Mouse (Mus musculus) ES-E14 (cell line): ENCODE data around the gene Stat3. TPM values are rescaled to one million over a fixed set of nuclear protein-coding genes. Genes with fewer than 3 reads are reported as not detected.

Experiments
- DNase-seq: peaks from one replicate; pipeline ENCODE4 v3.0.0-alpha.2; 2013; ENCODE audit warnings: low read depth, low spot score
- H3K27ac ChIP-seq: 2 replicates; pipeline ENCODE4 v1.5.1; 2012; ENCODE audit warnings: low read depth, mild to moderate bottlenecking, low read length, moderate library complexity, mixed read lengths; ENCODE audit not compliant: poor library complexity, insufficient read depth, severe bottlenecking
- H3K36me3 ChIP-seq: 2 replicates; pipeline ENCODE4 v1.6.1; 2012; ENCODE audit warnings: mild to moderate bottlenecking, low read length, moderate library complexity, mixed read lengths; ENCODE audit not compliant: control insufficient read depth, poor library complexity, insufficient read depth, severe bottlenecking
- H3K4me1 ChIP-seq, 2 experiments: fragments of 150-350 bp in 1 of 2; sonication (generic) in 1 of 2; 2 replicates each; pipeline ENCODE4 v1.6.1; 2012; ENCODE audit warnings: low read length in 2 of 2, mild to moderate bottlenecking in 1 of 2, mixed read lengths in 1 of 2; ENCODE audit not compliant: control insufficient read depth in 2 of 2, insufficient read depth in 2 of 2, poor library complexity in 1 of 2
- H3K4me3 ChIP-seq, 2 experiments: fragments of 150-350 bp in 1 of 2; sonication (generic) in 1 of 2; 2 replicates each; pipeline ENCODE4 v1.5.1; 2012; ENCODE audit warnings: low read length in 2 of 2, low read depth in 1 of 2, mild to moderate bottlenecking in 1 of 2, mixed read lengths in 1 of 2; ENCODE audit not compliant: insufficient read depth in 1 of 2, poor library complexity in 1 of 2, severe bottlenecking in 1 of 2
- H3K9ac ChIP-seq: 2 replicates; pipeline ENCODE4 v1.6.1; 2012; ENCODE audit warnings: low read depth, mild to moderate bottlenecking, low read length, mixed read lengths; ENCODE audit not compliant: poor library complexity, insufficient read depth, severe bottlenecking
- H3K9me3 ChIP-seq: fragments of 150-350 bp; sonication (generic); 2 replicates; pipeline ENCODE4 v1.6.1; 2012; ENCODE audit warnings: low read depth, mild to moderate bottlenecking, low read length; ENCODE audit not compliant: control insufficient read depth, insufficient read depth
- CHD2 ChIP-seq: IDR thresholded peaks from 2 replicates; pipeline ENCODE4 v1.6.1; 2014; ENCODE audit warnings: mild to moderate bottlenecking, low read depth, low read length, inconsistent platforms
- HCFC1 ChIP-seq: IDR thresholded peaks from 2 replicates; pipeline ENCODE4 v1.6.1; 2012; ENCODE audit warnings: low read length, inconsistent platforms, borderline replicate concordance; ENCODE audit not compliant: insufficient read depth
- MAFK ChIP-seq: IDR thresholded peaks from 2 replicates; pipeline ENCODE4 v1.6.1; 2014; ENCODE audit warnings: mild to moderate bottlenecking, low read depth, low read length, inconsistent platforms; ENCODE audit not compliant: insufficient read depth
- ZC3H11A ChIP-seq: IDR thresholded peaks from 2 replicates; pipeline ENCODE4 v1.6.1; 2012; ENCODE audit warnings: low read depth, mild to moderate bottlenecking, inconsistent platforms, low read length, borderline replicate concordance
- ZNF384 ChIP-seq: IDR thresholded peaks from 2 replicates; pipeline ENCODE4 v1.6.1; 2012; ENCODE audit warnings: low read depth, low read length, inconsistent platforms
- in situ Hi-C, 2 experiments: fragments of 600-800 bp; cut with MboI; formaldehyde crosslinking; loops; one replicate each; pipeline ENCODE4 v1.15.1; 2025; ENCODE audit warnings: low sequenced_read_pairs in 2 of 2, inconsistent platforms in 1 of 2; ENCODE audit not compliant: unreplicated experiment in 2 of 2
- total RNA-seq: library from RNA; depleted of rRNA; stranded (reverse); fragments of 300-350 nt; gene quantifications from 2 replicates; pipeline ENCODE4 v1.2.3, GENCODE M21; 2012

Stat3 gene
- total RNA-seq, 1 experiment = 61.5 TPM

DNA sequence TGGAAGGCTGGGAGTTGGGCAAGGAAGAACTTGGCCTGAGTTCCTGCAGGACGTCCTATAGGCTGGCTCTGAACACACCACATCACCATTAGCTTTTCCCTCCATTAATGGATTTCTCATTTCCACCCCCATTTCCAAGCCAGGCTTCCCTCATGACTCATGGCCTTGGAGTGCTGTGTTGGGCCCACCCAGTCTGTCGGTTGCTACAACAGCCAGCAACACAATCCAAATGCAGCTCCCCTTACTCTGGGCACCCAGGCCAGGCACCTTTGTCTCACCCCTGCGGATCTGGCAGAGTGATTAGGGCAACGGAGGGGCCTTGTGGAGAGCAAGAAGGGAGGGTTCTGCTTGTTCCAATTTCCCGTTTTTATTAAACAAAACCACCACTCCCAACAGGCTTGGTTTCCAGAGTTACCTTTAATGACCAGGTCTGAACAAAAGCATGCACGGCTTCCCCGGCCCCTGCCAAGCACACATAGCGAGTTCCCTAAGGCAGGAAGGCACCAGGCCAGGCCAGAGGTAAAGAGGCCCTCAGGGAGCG lies 23.1 kb upstream of the Stat3 start:
- Histone ChIP-seq H3K9ac (no peak overlapping the region), H3K4me3 (no peak overlapping the region), H3K27ac (no peak overlapping the region), H3K36me3 (no peaks in the 10 kb centered on the region), H3K4me1 (peaks cover 0 to 18% of the 10 kb centered on the region in 2 experiments), H3K9me3 (no peaks in the 10 kb centered on the region)
- in situ Hi-C loops = no loop called here
- no peak for DNase-seq
- no peak for TF ChIP-seq MAFK
- TF ChIP-seq ZC3H11A = no peak
- no peak for TF ChIP-seq CHD2
- TF ChIP-seq HCFC1 = no peak
- TF ChIP-seq ZNF384 = no peak

DNA sequence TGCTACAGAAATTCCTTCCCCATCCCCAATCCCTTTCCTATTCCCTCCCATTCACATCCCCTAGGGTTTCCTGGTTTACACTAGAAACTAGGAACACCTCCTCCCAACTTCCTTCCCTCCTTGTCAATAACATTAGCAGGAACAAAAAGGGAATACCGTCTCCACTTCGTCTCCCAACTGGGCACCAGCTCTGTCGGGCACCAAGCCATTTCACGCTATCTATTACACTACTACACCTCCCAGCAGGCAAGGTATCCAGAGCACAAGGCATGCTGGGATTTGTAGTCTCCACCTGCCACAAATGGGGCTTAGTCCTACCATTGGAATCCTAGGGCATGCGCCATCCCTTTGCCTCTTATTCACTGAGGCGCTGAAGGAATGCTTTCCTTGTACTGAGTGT lies 21.2 kb upstream of the Stat3 start:
- Histone ChIP-seq H3K9ac (no peak overlapping the region), H3K9me3 (no peaks in the 10 kb centered on the region), H3K4me3 (no peak overlapping the region), H3K4me1 (peaks cover 0 to 20% of the 10 kb centered on the region in 2 experiments), H3K36me3 (no peaks in the 10 kb centered on the region), H3K27ac (no peak overlapping the region)
- in situ Hi-C loops = no loop called here
- DNase-seq = peak; percentile 59
- TF ChIP-seq MAFK (no peak), HCFC1 (peak; percentile 94), ZC3H11A (no peak)

DNA sequence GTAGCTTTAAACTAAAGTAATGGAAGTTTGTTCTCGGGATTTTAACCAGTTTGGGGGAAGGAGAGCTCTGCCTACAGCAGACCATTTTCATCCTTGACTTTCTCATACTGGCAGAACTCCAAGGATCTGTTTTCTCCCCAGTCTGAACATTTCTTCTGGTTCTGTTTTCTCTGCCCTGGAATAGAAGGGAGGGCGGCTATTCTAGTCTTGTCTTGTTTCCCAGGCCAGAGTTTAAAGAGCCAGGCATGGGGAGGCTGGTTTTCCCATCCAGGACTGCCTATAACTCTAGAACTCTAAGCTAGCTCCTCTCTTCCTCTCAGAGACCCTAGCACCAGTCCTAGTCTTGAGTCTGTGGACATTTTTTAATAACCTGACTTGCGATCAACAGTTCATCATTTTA lies 20.5 kb upstream of the Stat3 start:
- no peaks in the 10 kb centered on the region for H3K36me3 ChIP-seq

DNA sequence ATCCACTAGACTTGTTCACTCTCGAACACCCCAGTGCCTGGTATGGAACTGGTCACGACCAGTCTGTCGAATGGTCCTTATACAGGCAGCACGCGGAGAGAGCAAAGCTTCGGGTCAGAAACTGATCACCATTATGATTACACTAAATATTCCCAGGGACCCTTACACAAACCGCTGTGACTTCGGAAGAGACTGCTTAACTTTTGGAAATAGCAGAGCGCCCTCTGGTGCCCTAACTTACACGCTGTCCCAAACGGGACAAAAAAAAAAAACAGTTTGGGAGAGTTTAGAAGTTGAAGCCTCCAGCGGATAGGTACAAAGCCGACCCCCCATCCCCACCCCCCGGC lies 20.1 kb upstream of the Stat3 start:
- peak overlapping the region; percentile 33 to 45 for H3K4me3 ChIP-seq
- no peak overlapping the region for H3K27ac ChIP-seq
- DNase-seq = peak; percentile 70
- H3K9ac ChIP-seq = 0 out of 2 replicates have a peak overlapping the region, but pooled peaks have one; percentile 46
- TF ChIP-seq ZNF384 (peak; percentile 94), CHD2 (no peak)
- no peaks in the 10 kb centered on the region for H3K36me3 ChIP-seq
- in situ Hi-C loops = loop anchor here in 1 of 2 experiments (10.0 kb wide), 1 partner anchor 125 kb away; no protein-coding TSS in a partner anchor
- no peaks in the 10 kb centered on the region for H3K9me3 ChIP-seq
- peaks cover 0 to 20% of the 10 kb centered on the region in 2 experiments for H3K4me1 ChIP-seq

More for the DNA sequence above, 20.5 kb upstream of the Stat3 start:
- Histone ChIP-seq H3K4me1 (peaks cover 0 to 20% of the 10 kb centered on the region in 2 experiments), H3K9ac (no peak overlapping the region), H3K9me3 (no peaks in the 10 kb centered on the region), H3K4me3 (no peak overlapping the region), H3K27ac (no peak overlapping the region)
- TF ChIP-seq ZNF384 (no peak), HCFC1 (no peak), MAFK (no peak), CHD2 (no peak), ZC3H11A (no peak)
- in situ Hi-C loops = loop anchor here in 1 of 2 experiments (10.0 kb wide), 1 partner anchor 125 kb away; no protein-coding TSS in a partner anchor
- DNase-seq = no peak
